Mouse (Mus musculus) layer of hippocampus, adult 2 months (tissue): ENCODE measurements around the gene Ppp3r2. TPM values are rescaled to one million over a fixed set of nuclear protein-coding genes. Genes with fewer than 3 reads are reported as not detected.

Experiments
- DNase-seq, 2 experiments: peaks; one replicate each; pipeline ENCODE4 v3.0.0; 2022; ENCODE audit warnings: low spot score in 2 of 2
- H3K27ac ChIP-seq: fragments of 200-600 bp; 2 replicates; pipeline ENCODE4 v1.8.1; 2022
- H3K4me3 ChIP-seq: fragments of 200-600 bp; 2 replicates; pipeline ENCODE4 v1.8.1; 2022; ENCODE audit warnings: mild to moderate bottlenecking
- CTCF ChIP-seq: fragments of 200-600 bp; conservative IDR thresholded peaks from 2 replicates; pipeline ENCODE4 v1.8.1; 2022; ENCODE audit warnings: antibody characterized with exemption, mild to moderate bottlenecking, moderate library complexity
- total RNA-seq, 2 experiments: library from RNA; stranded (reverse); gene quantifications; 2 replicates each; pipeline ENCODE4 v1.2.3; 2021

Ppp3r2 gene
- total RNA-seq, 2 experiments from 2014 or later = 0.74 to 0.81 TPM

GRCm38 (mm10) chr4:49637821-49638220 is 44.0 kb downstream of the Ppp3r2 start:
- DNase-seq = no peak
- TF ChIP-seq CTCF = no peak
- Histone ChIP-seq H3K27ac (no peak overlapping the region), H3K4me3 (no peak overlapping the region)

- H3K27ac ChIP-seq = peak overlapping the region; percentile 82
- no peak for DNase-seq
- TF ChIP-seq CTCF = 0 out of 2 replicates have a peak, but pooled peaks have one; percentile 2
- peak overlapping the region; percentile 98 for H3K4me3 ChIP-seq
Measured at GRCm38 (mm10) chr4:49632139-49632481, 49.7 kb downstream of the Ppp3r2 start.

GRCm38 (mm10) chr4:49631319-49632138 is 50.3 kb downstream of the Ppp3r2 start, which contains the start of gene Rnf20:
Gene Rnf20 (plus strand): TSS chr4:49632006.
- Histone ChIP-seq H3K4me3 (peak within 1 kb of the TSS; percentile 98), H3K27ac (peak within 1 kb of the TSS; percentile 82)
- peak; percentile 14; the same call in 1 of the 2 replicates for TF ChIP-seq CTCF
- peak; percentile 97 to 98 for DNase-seq

- no peak for TF ChIP-seq CTCF
- Histone ChIP-seq H3K4me3 (no peak overlapping the region), H3K27ac (no peak overlapping the region)
- no peak for DNase-seq
Measured at GRCm38 (mm10) chr4:49628941-49629340, 52.9 kb downstream of the Ppp3r2 start.

Other genes with a start within 250 kb of the Ppp3r2 start
- gene Acnat1, start 208.1 kb downstream of the Ppp3r2 start, total RNA-seq = not detected
- under 1 TPM in 1 of 2 experiments, not detected in 1; 0.36 TPM for gene Baat, start 175.5 kb downstream of the Ppp3r2 start, total RNA-seq
- 10 to 100 TPM; 31.9 to 33.3 TPM for gene Mrpl50, start 160.9 kb downstream of the Ppp3r2 start, total RNA-seq
- gene Zfp189, start 160.8 kb downstream of the Ppp3r2 start, total RNA-seq = 10 to 100 TPM; 29.1 to 36.6 TPM
- 1 to 10 TPM; 1.7 to 3.5 TPM for gene Aldob, start 132.5 kb downstream of the Ppp3r2 start, total RNA-seq
- gene Tmem246, start 84.1 kb downstream of the Ppp3r2 start, total RNA-seq = 10 to 100 TPM; 69.6 to 72.4 TPM
- 10 to 100 TPM; 77.1 to 86.5 TPM for gene Rnf20, start 50.0 kb downstream of the Ppp3r2 start, total RNA-seq
- gene Grin3a, start 163.7 kb upstream of the Ppp3r2 start, total RNA-seq = 10 to 100 TPM; 33.4 to 34.6 TPM